Mouse (Mus musculus) erythroblast, embryonic 14.5 days (primary cell): ENCODE data around the gene Clasp1.

Experiments
- GATA1 ChIP-seq: IDR thresholded peaks from 2 replicates; pipeline ENCODE4 v1.6.1; 2012; ENCODE audit warnings: low read length, inconsistent platforms, mixed read lengths
- TAL1 ChIP-seq: IDR thresholded peaks from 3 replicates; pipeline ENCODE4 v1.6.1; 2012; ENCODE audit warnings: low read length, inconsistent platforms, mixed read lengths

DNA sequence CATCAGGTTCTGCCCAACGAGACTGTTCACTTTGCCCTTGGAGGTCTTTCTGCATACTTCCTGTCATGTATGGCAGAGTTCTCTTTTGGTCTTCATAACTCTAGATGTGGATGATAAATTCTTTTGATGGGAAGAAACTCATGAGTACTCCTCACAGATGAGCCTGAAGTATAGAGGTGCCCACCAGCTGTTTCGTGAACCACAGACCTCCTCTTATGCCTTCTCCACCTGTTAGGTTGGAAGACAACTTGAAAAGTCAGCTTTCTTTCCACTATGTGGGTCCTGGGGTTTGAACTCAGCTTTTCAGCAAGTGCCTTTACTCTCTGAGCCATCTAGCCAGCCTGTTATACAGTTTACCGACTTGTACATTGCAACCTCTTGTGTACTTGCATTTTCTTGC is 57.1 kb downstream of the Clasp1 start:
- no peak for TF ChIP-seq TAL1
- no peak for TF ChIP-seq GATA1
